Mouse (Mus musculus) MEL (cell line): ENCODE data around the gene Cep89. TPM values are rescaled to one million over a fixed set of nuclear protein-coding genes. Genes with fewer than 3 reads are reported as not detected.

Source experiments
- DNase-seq: peaks from one replicate; pipeline ENCODE4 v3.0.0; 2011; ENCODE audit warnings: low read depth, low spot score
- H3K27ac ChIP-seq: 2 replicates; pipeline ENCODE4 v1.5.1; 2012; ENCODE audit warnings: low read depth, mild to moderate bottlenecking, control low read depth, low read length, moderate library complexity; ENCODE audit not compliant: control insufficient read depth
- H3K27me3 ChIP-seq, 2 experiments: fragments of 150-350 bp in 1 of 2; sonication (generic) in 1 of 2; 2 replicates each; pipeline ENCODE4 v1.6.1; 2012; ENCODE audit warnings: low read length in 2 of 2, mild to moderate bottlenecking in 2 of 2, improper control_type of control experiment in 1 of 2, moderate library complexity in 1 of 2; ENCODE audit not compliant: insufficient read depth in 2 of 2, control insufficient read depth in 1 of 2
- H3K36me3 ChIP-seq, 2 experiments: 2 replicates each; pipeline ENCODE4 v1.6.1; 2012 to 2014; ENCODE audit warnings: low read length in 2 of 2, improper control_type of control experiment in 1 of 2, inconsistent platforms in 1 of 2, mild to moderate bottlenecking in 1 of 2; ENCODE audit not compliant: insufficient read depth in 2 of 2, control insufficient read depth in 1 of 2
- H3K4me1 ChIP-seq, 2 experiments: fragments of 150-350 bp in 1 of 2; sonication (generic) in 1 of 2; 2 replicates each; pipeline ENCODE4 v1.6.1; 2012; ENCODE audit warnings: low read length in 2 of 2, improper control_type of control experiment in 1 of 2, mild to moderate bottlenecking in 1 of 2; ENCODE audit not compliant: insufficient read depth in 2 of 2, control insufficient read depth in 1 of 2
- H3K4me3 ChIP-seq, 2 experiments: fragments of 150-350 bp in 1 of 2; sonication (generic) in 1 of 2; 2 replicates each; pipeline ENCODE4 v1.5.1; 2012; ENCODE audit warnings: low read depth in 2 of 2, low read length in 2 of 2, mild to moderate bottlenecking in 2 of 2, moderate library complexity in 2 of 2, control low read depth in 1 of 2, improper control_type of control experiment in 1 of 2; ENCODE audit not compliant: control insufficient read depth in 1 of 2, insufficient read depth in 1 of 2
- H3K79me2 ChIP-seq: 2 replicates; pipeline ENCODE4 v1.6.1; 2012; ENCODE audit warnings: mild to moderate bottlenecking, low read length, moderate library complexity; ENCODE audit not compliant: control insufficient read depth, poor library complexity, insufficient read depth
- H3K9ac ChIP-seq: 2 replicates; pipeline ENCODE4 v1.6.1; 2012; ENCODE audit warnings: low read depth, mild to moderate bottlenecking, control low read depth, low read length, moderate library complexity; ENCODE audit not compliant: control insufficient read depth, poor library complexity, severe bottlenecking
- H3K9me3 ChIP-seq: fragments of 150-350 bp; sonication (generic); replicated peaks from 2 replicates; pipeline ENCODE4 v1.6.1; 2012; ENCODE audit warnings: mild to moderate bottlenecking, low read length, improper control_type of control experiment, moderate library complexity; ENCODE audit not compliant: insufficient read depth
- BHLHE40 ChIP-seq: IDR thresholded peaks from 2 replicates; pipeline ENCODE4 v1.6.1; 2012; ENCODE audit warnings: low read depth, mild to moderate bottlenecking, inconsistent platforms, low read length, improper control_type of control experiment, borderline replicate concordance
- CHD1 ChIP-seq: IDR thresholded peaks from 2 replicates; pipeline ENCODE4 v1.6.1; 2012; ENCODE audit warnings: low read depth, mild to moderate bottlenecking, inconsistent platforms, low read length, improper control_type of control experiment
- CHD2 ChIP-seq: IDR thresholded peaks from 2 replicates; pipeline ENCODE4 v1.6.1; 2011; ENCODE audit warnings: low read length, improper control_type of control experiment
- CTCF ChIP-seq, 3 experiments: IDR thresholded peaks in 2 of 3; conservative IDR thresholded peaks in 1 of 3; 2 replicates each; pipeline ENCODE4 v1.5.1; 2011 to 2012; ENCODE audit warnings: low read length in 3 of 3, low read depth in 2 of 3, mild to moderate bottlenecking in 2 of 3, improper control_type of control experiment in 1 of 3, inconsistent platforms in 1 of 3, mixed read lengths in 1 of 3, moderate library complexity in 1 of 3; ENCODE audit not compliant: control insufficient read depth in 1 of 3, insufficient read depth in 1 of 3, poor library complexity in 1 of 3, severe bottlenecking in 1 of 3
- HCFC1 ChIP-seq: IDR thresholded peaks from 2 replicates; pipeline ENCODE4 v1.6.1; 2012; ENCODE audit warnings: low read depth, mild to moderate bottlenecking, inconsistent platforms, low read length, improper control_type of control experiment, moderate library complexity
- MAFK ChIP-seq: IDR thresholded peaks from 2 replicates; pipeline ENCODE4 v1.6.1; 2011; ENCODE audit warnings: low read depth, mild to moderate bottlenecking, low read length, improper control_type of control experiment, borderline replicate concordance
- MAZ ChIP-seq: IDR thresholded peaks from 2 replicates; pipeline ENCODE4 v1.6.1; 2012; ENCODE audit warnings: low read depth, mild to moderate bottlenecking, inconsistent platforms, low read length, improper control_type of control experiment
- MYB ChIP-seq: IDR thresholded peaks from 2 replicates; pipeline ENCODE4 v1.6.1; 2011; ENCODE audit warnings: mild to moderate bottlenecking, low read depth, low read length, improper control_type of control experiment
- NRF1 ChIP-seq: IDR thresholded peaks from 2 replicates; pipeline ENCODE4 v1.6.1; 2014; ENCODE audit warnings: low read depth, mild to moderate bottlenecking, inconsistent platforms, low read length, improper control_type of control experiment, moderate library complexity; ENCODE audit not compliant: poor library complexity, insufficient read depth, severe bottlenecking
- POLR2A ChIP-seq, 2 experiments: IDR thresholded peaks; 2 replicates each; pipeline ENCODE4 v1.6.1; 2011 to 2012; ENCODE audit warnings: low read length in 2 of 2, mild to moderate bottlenecking in 2 of 2, control low read depth in 1 of 2, improper control_type of control experiment in 1 of 2, low read depth in 1 of 2, moderate library complexity in 1 of 2; ENCODE audit not compliant: control insufficient read depth in 1 of 2, insufficient read depth in 1 of 2, poor library complexity in 1 of 2
- RAD21 ChIP-seq: IDR thresholded peaks from 2 replicates; pipeline ENCODE4 v1.6.1; 2011; ENCODE audit warnings: mild to moderate bottlenecking, low read depth, low read length, improper control_type of control experiment
- TAL1 ChIP-seq: IDR thresholded peaks from 2 replicates; pipeline ENCODE4 v1.6.1; 2012; ENCODE audit warnings: mild to moderate bottlenecking, inconsistent platforms, low read length, moderate library complexity, mixed read lengths
- TBP ChIP-seq: IDR thresholded peaks from 2 replicates; pipeline ENCODE4 v1.8.0; 2011; ENCODE audit warnings: low read depth, low read length, improper control_type of control experiment
- TCF12 ChIP-seq: IDR thresholded peaks from 2 replicates; pipeline ENCODE4 v1.6.1; 2014; ENCODE audit warnings: low read depth, mild to moderate bottlenecking, inconsistent platforms, low read length, improper control_type of control experiment, moderate library complexity
- UBTF ChIP-seq: IDR thresholded peaks from 2 replicates; pipeline ENCODE4 v1.6.1; 2012; ENCODE audit warnings: low read depth, mild to moderate bottlenecking, inconsistent platforms, low read length, improper control_type of control experiment, moderate library complexity, borderline replicate concordance; ENCODE audit not compliant: insufficient read depth
- USF2 ChIP-seq, 2 experiments: IDR thresholded peaks; 2 replicates each; pipeline ENCODE4 v1.6.1; 2011 to 2012; ENCODE audit warnings: improper control_type of control experiment in 2 of 2, low read length in 2 of 2, borderline replicate concordance in 1 of 2, inconsistent platforms in 1 of 2, low read depth in 1 of 2, mild to moderate bottlenecking in 1 of 2; ENCODE audit not compliant: insufficient read depth in 1 of 2
- ZKSCAN1 ChIP-seq: IDR thresholded peaks from 2 replicates; pipeline ENCODE4 v1.6.1; 2012; ENCODE audit warnings: low read depth, mild to moderate bottlenecking, inconsistent platforms, low read length, improper control_type of control experiment, moderate library complexity
- ZMIZ1 ChIP-seq: IDR thresholded peaks from 2 replicates; pipeline ENCODE4 v1.6.1; 2012; ENCODE audit warnings: low read depth, mild to moderate bottlenecking, inconsistent platforms, low read length, improper control_type of control experiment, moderate library complexity
- ZNF384 ChIP-seq: IDR thresholded peaks from 2 replicates; pipeline ENCODE4 v1.6.1; 2012; ENCODE audit warnings: low read depth, mild to moderate bottlenecking, inconsistent platforms, low read length, improper control_type of control experiment
- polyA plus RNA-seq, 2 experiments: library from polyadenylated mRNA; stranded (reverse) in 1 of 2; unstranded in 1 of 2; fragments of >175 nt in 1 of 2; fragments of >200 nt in 1 of 2; gene quantifications; 2 replicates each; pipeline versions ENCODE4 v1.2.1 to v1.2.4; 2012; ENCODE audit warnings: low replicate concordance in 2 of 2, low read depth in 1 of 2; ENCODE audit not compliant: insufficient read length in 2 of 2, insufficient read depth in 1 of 2, missing spikeins in 1 of 2
- total RNA-seq: library from RNA; depleted of rRNA; stranded (reverse); fragments of 300-350 nt; gene quantifications from 2 replicates; pipeline ENCODE4 v1.2.3, GENCODE M21; 2012

The Cep89 gene
- total and polyA plus RNA-seq, 3 experiments, result 15.8 to 44.5 TPM; not detected in 1

DNA sequence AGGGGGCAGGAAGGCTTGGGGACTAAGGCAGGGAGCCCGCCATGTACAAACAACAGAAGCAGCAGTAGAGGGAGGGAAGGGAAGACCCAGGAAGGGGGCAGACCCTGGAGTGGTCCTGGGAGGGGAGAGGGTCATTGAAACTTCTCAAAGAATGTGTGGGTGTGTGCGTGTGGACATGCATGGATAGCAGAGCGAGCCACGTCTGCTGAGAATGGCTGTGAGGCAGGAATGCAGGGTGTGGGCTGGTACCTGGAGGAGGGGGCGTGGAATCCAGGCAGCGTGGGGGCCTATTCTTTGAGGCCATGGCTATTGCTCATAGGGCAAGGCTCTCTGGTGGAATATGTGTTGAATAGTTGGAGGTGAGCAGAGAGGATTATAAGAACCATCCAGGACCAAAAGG lies 8.1 kb upstream of the Cep89 start:
- no peak for DNase-seq
- no peaks in the 10 kb centered on the region for H3K27me3 ChIP-seq

DNA sequence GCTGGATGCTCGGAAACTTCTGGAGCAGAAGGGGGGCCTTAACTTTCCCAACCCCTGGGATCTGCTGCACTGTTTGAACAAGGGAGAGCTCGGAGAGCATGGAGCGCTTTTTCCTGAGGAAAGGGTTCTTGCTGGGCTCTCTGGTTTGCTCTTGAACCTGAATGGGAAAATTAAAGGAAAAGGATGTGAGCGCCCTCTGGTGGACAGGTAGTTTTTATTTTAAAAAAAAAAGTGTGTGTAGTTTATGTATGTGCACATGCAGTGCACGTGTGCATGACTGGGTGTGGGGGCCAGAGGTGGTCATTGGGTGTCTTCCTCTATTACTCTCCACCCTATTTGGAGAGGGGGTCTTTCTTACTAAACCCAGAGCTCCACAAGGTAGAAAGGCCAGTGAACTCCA lies 3.9 kb upstream of the Cep89 start:
- DNase-seq, result no peak
- no peak for TF ChIP-seq TBP
- TF ChIP-seq HCFC1, result no peak
- TF ChIP-seq RAD21, result peak; percentile 19
- TF ChIP-seq USF2 (IDR thresholded peaks at IDR 0.05; ENCODE audit: borderline replicate concordance in 1 of 2, insufficient read depth in 1 of 2, low read depth in 1 of 2, low read length in 2 of 2), result no peak
- peak; percentile 77 for TF ChIP-seq ZNF384
- TF ChIP-seq TCF12, result no peak
- peak in 2 of 3 experiments; percentile 38 to 54; a peak in 3 of 6 replicates for TF ChIP-seq CTCF (IDR thresholded peaks at IDR 0.05 in 2 of 3, conservative IDR thresholded peaks at IDR 0.05 in 1 of 3; ENCODE audit: control insufficient read depth in 1 of 3, insufficient read depth in 1 of 3, low read depth in 2 of 3, low read length in 3 of 3, poor library complexity in 1 of 3, severe bottlenecking in 1 of 3)
- H3K9ac ChIP-seq, result no peak overlapping the region
- H3K27ac ChIP-seq, result no peak overlapping the region
- peaks cover 6 to 9% of the 10 kb centered on the region in 2 experiments for H3K36me3 ChIP-seq
- H3K9me3 ChIP-seq, result no peaks in the 10 kb centered on the region
- H3K4me1 ChIP-seq, result peaks cover 0 to 10% of the 10 kb centered on the region in 2 experiments; a peak in 1 of 4 replicates
- H3K4me3 ChIP-seq, result no peak overlapping the region
- H3K27me3 ChIP-seq, result no peaks in the 10 kb centered on the region
- peaks cover 20% of the 10 kb centered on the region for H3K79me2 ChIP-seq

More for the DNA sequence above, 8.1 kb upstream of the Cep89 start:
- H3K9me3 ChIP-seq, result no peaks in the 10 kb centered on the region
- TF ChIP-seq USF2 (IDR thresholded peaks at IDR 0.05; ENCODE audit: borderline replicate concordance in 1 of 2, insufficient read depth in 1 of 2, low read depth in 1 of 2, low read length in 2 of 2) (no peak), ZNF384 (no peak), MAZ (no peak), CHD2 (no peak), CTCF (IDR thresholded peaks at IDR 0.05 in 2 of 3, conservative IDR thresholded peaks at IDR 0.05 in 1 of 3; ENCODE audit: control insufficient read depth in 1 of 3, insufficient read depth in 1 of 3, low read depth in 2 of 3, low read length in 3 of 3, poor library complexity in 1 of 3, severe bottlenecking in 1 of 3) (no peak), MYB (no peak), POLR2A (IDR thresholded peaks at IDR 0.05; ENCODE audit: control insufficient read depth in 1 of 2, insufficient read depth in 1 of 2, low read depth in 1 of 2, low read length in 2 of 2, poor library complexity in 1 of 2) (no peak), BHLHE40 (no peak), TBP (no peak), NRF1 (no peak), CHD1 (no peak), TAL1 (no peak), UBTF (no peak), ZKSCAN1 (no peak), ZMIZ1 (no peak), MAFK (no peak)
- TF ChIP-seq, all 39 proteins: peak for 0
- H3K9ac ChIP-seq, result no peak overlapping the region
- no peak overlapping the region for H3K4me3 ChIP-seq
- H3K36me3 ChIP-seq, result peaks cover 0 to 2% of the 10 kb centered on the region in 2 experiments; a peak in 1 of 4 replicates
- H3K79me2 ChIP-seq, result no peaks in the 10 kb centered on the region
- 0 out of 4 replicates have a peak, but pooled peaks cover 0 to under 1% of the 10 kb centered on the region in 2 experiments for H3K4me1 ChIP-seq
- no peak overlapping the region for H3K27ac ChIP-seq
